Mouse (Mus musculus): ENCODE measurements around the gene Pdlim4.

DNA sequence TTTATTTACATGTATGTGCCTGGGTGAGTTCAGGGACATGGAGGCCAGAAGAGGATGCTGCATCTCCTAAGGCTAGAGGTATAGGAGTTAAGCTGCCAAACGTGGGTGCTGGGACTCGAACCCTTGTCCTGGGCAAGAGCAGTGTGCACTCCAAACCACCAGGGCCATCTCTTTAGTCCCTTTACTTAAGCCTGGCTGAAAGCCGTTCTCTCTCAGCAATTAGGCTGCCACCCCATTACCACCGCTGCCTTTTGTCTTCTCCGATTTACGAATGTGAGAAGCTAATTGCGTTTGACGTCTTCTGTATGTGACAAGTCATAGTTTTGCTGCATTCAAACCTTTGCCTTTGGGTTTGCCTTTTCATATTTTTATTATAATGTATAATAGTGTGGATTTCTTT is 52.8 kb downstream of the Pdlim4 start:
- TF ChIP-seq TAL1 (IDR thresholded peaks at IDR 0.05; ENCODE audit: low read length) (no peak), GATA1 (IDR thresholded peaks at IDR 0.05; ENCODE audit: low read length) (no peak)
